Mouse (Mus musculus) liver, embryonic 12.5 days (tissue): ENCODE data around the gene Itpkc. TPM values are rescaled to one million over a fixed set of nuclear protein-coding genes. Genes with fewer than 3 reads are reported as not detected.

Experiments
- ATAC-seq: fragments of 200-750 bp; cut with Nextera tagmentation; 2 replicates; pipeline ENCODE4 v1.8.0; 2017; ENCODE audit warnings: moderate number of reproducible peaks, mild to moderate bottlenecking, moderate library complexity
- H3K27ac ChIP-seq: fragments of 300-500 bp; sonication (generic); 2 replicates; pipeline ENCODE4 v1.5.1; 2016; ENCODE audit warnings: mild to moderate bottlenecking
- H3K27me3 ChIP-seq: fragments of 300-500 bp; sonication (generic); replicated peaks from 2 replicates; pipeline ENCODE4 v1.6.1; 2016; ENCODE audit warnings: mild to moderate bottlenecking, moderate library complexity
- H3K36me3 ChIP-seq: fragments of 300-500 bp; sonication (generic); 2 replicates; pipeline ENCODE4 v1.6.1; 2016; ENCODE audit warnings: mild to moderate bottlenecking, moderate library complexity
- H3K4me1 ChIP-seq: fragments of 300-500 bp; sonication (generic); 2 replicates; pipeline ENCODE4 v1.6.1; 2016
- H3K4me2 ChIP-seq: fragments of 300-500 bp; sonication (generic); 2 replicates; pipeline ENCODE4 v1.6.1; 2016; ENCODE audit warnings: mild to moderate bottlenecking, moderate library complexity
- H3K4me3 ChIP-seq: fragments of 300-500 bp; sonication (generic); 2 replicates; pipeline ENCODE4 v1.5.1; 2016; ENCODE audit warnings: mild to moderate bottlenecking, moderate library complexity
- H3K9ac ChIP-seq: fragments of 300-500 bp; sonication (generic); 2 replicates; pipeline ENCODE4 v1.6.1; 2016; ENCODE audit warnings: mild to moderate bottlenecking, moderate library complexity
- H3K9me3 ChIP-seq: fragments of 300-500 bp; sonication (generic); replicated peaks from 2 replicates; pipeline ENCODE4 v1.6.1; 2016; ENCODE audit warnings: mild to moderate bottlenecking, moderate library complexity
- WGBS: fragments of 180-500 bp; shearing (Covaris S2); methylation state at CpG from one replicate; pipeline ENCODE4 v1.1.7; 2016; ENCODE audit not compliant: insufficient replicate concordance; 5-methylcytosine and 5-hydroxymethylcytosine counted together
- microRNA counts: library from miRNA; unstranded; fragments of <30 nt; microRNA quantifications from one replicate; lab custom pipeline; 2017
- microRNA-seq: library from miRNA; unstranded; fragments of <30 nt; microRNA quantifications from one replicate; pipeline ENCODE4, GENCODE M21; 2017
- polyA plus RNA-seq: library from polyadenylated mRNA; unstranded; fragments of >200 nt; fragmentation: Nextera tagmentation; extraction: Ambion mirVana; gene quantifications from 2 replicates; pipeline ENCODE4 v1.2.1, GENCODE M21; 2016

Itpkc gene
- polyA plus RNA-seq, 1 experiment from 2014 or later = 4.1 TPM

- H3K36me3 ChIP-seq = peaks cover 70% of the 10 kb centered on the region
- no peak overlapping the region for H3K4me2 ChIP-seq
- H3K27me3 ChIP-seq = no peaks in the 10 kb centered on the region
- H3K4me3 ChIP-seq = no peak overlapping the region
- no peak overlapping the region for H3K27ac ChIP-seq
- peak; percentile 83 for ATAC-seq
- no peak overlapping the region for H3K9ac ChIP-seq
- 13% methylated on average over 8 of the region's 8 CpGs for WGBS
- peaks cover 47% of the 10 kb centered on the region for H3K4me1 ChIP-seq
- no peaks in the 10 kb centered on the region for H3K9me3 ChIP-seq
Measured at GRCm38 (mm10) chr7:27159882-27160281, 68.6 kb downstream of the Itpkc start.

- no peaks in the 10 kb centered on the region for H3K27me3 ChIP-seq
- peaks cover 64% of the 10 kb centered on the region for H3K36me3 ChIP-seq
- no peak for ATAC-seq
- H3K4me2 ChIP-seq = no peak overlapping the region
- no peaks in the 10 kb centered on the region for H3K9me3 ChIP-seq
- H3K27ac ChIP-seq = no peak overlapping the region
- no peak overlapping the region for H3K9ac ChIP-seq
- H3K4me3 ChIP-seq = no peak overlapping the region
- peaks cover 41% of the 10 kb centered on the region for H3K4me1 ChIP-seq
- 87% methylated on average over 6 of the region's 6 CpGs for WGBS
Measured at GRCm38 (mm10) chr7:27159256-27159655, 69.2 kb downstream of the Itpkc start.

GRCm38 (mm10) chr7:27158171-27158570 is 70.3 kb downstream of the Itpkc start:
- Histone ChIP-seq H3K4me3 (no peak overlapping the region), H3K4me1 (peaks cover 30% of the 10 kb centered on the region), H3K9ac (no peak overlapping the region), H3K27ac (no peak overlapping the region), H3K9me3 (no peaks in the 10 kb centered on the region), H3K36me3 (peaks cover 53% of the 10 kb centered on the region), H3K4me2 (no peak overlapping the region), H3K27me3 (no peaks in the 10 kb centered on the region)
- 91% methylated on average over 9 of the region's 9 CpGs for WGBS
- ATAC-seq = no peak

MicroRNAs within 50 kb of the gene (microRNA counts, 519-probe panel; counts per million panel counts)
- microRNA mmu-miR-1191 (lab: Ali Mortazavi, UCI) = 582 counts per million, percentile 70 among the panel's probes with 10 or more counts

Small RNA genes lying within 50 kb of the gene (microRNA-seq; reads per million reads assigned to microRNA genes)
- gene Mir1191 (16.9 reads per million, percentile 29 among the genes with 10 or more reads in this experiment), gene Mir3101 (not detected)

Other genes with a start within 250 kb of the Itpkc start
- 0.32 and 0.42 TPM in 2 replicates for gene Cyp2a12, start 199.6 kb downstream of the Itpkc start, polyA plus RNA-seq
- gene Cyp2f2, start 108.8 kb downstream of the Itpkc start, polyA plus RNA-seq = not detected in 2 replicates
- not detected in 2 replicates for gene Cyp2t4, start 74.9 kb downstream of the Itpkc start, polyA plus RNA-seq
- 39.9 and 41.9 TPM in 2 replicates for gene Egln2, start 61.9 kb downstream of the Itpkc start, polyA plus RNA-seq
- gene Rab4b, start 49.8 kb downstream of the Itpkc start, polyA plus RNA-seq = 32.4 TPM in 2 replicates
- 0.24 TPM in 1 of 2 replicates, not detected in the other for gene Gm21983, start 47.6 kb downstream of the Itpkc start, polyA plus RNA-seq
- gene Mia, start 47.5 kb downstream of the Itpkc start, polyA plus RNA-seq = 0.29 and 0.45 TPM in 2 replicates
- 1.5 TPM in 2 replicates for gene BC024978, start 32.9 kb downstream of the Itpkc start, polyA plus RNA-seq
- 150 and 163 TPM in 2 replicates for gene Snrpa, start 32.4 kb downstream of the Itpkc start, polyA plus RNA-seq
- 14.2 and 15.7 TPM in 2 replicates for gene Coq8b, start 4.4 kb upstream of the Itpkc start, polyA plus RNA-seq
- 3.9 and 4.0 TPM in 2 replicates for gene Numbl, start 29.8 kb upstream of the Itpkc start, polyA plus RNA-seq
- gene Ltbp4, start 109.0 kb upstream of the Itpkc start, polyA plus RNA-seq = 5.7 TPM in 2 replicates
- 32.1 and 36.1 TPM in 2 replicates for gene Shkbp1, start 127.4 kb upstream of the Itpkc start, polyA plus RNA-seq
- gene Gm20479, start 128.8 kb upstream of the Itpkc start, polyA plus RNA-seq = not detected in 2 replicates
- gene Sptbn4, start 219.0 kb upstream of the Itpkc start, polyA plus RNA-seq = 0.11 and 0.12 TPM in 2 replicates
- gene Blvrb, start 219.3 kb upstream of the Itpkc start, polyA plus RNA-seq = 895 and 897 TPM in 2 replicates
- gene Sertad3, start 245.1 kb upstream of the Itpkc start, polyA plus RNA-seq = 24.6 and 26.3 TPM in 2 replicates